Mouse (Mus musculus): ENCODE data around the gene Ggps1. TPM values are rescaled to one million over a fixed set of nuclear protein-coding genes. Genes with fewer than 3 reads are reported as not detected.
A peak's percentile ranks its signal among the peaks of the same experiment; 100 is the strongest.
"Not testable (repeated sequence)": the region's sequence is repeated elsewhere in the genome, so short reads cannot be mapped to it uniquely, and the experiment has no call there.

The Ggps1 gene
- total RNA-seq, 1 experiment = 34.4 TPM

GRCm38 (mm10) chr13:14033309-14034072 is 29.8 kb downstream of the Ggps1 start:
- no peaks in the 10 kb centered on the region; the same call in none of the 2 replicates for H3K36me3 ChIP-seq (ENCODE audit: control insufficient read depth, insufficient read depth, low read length, poor library complexity, severe bottlenecking)
- peak overlapping the region; percentile 40; the same call in 1 of the 2 replicates for H3K27ac ChIP-seq (ENCODE audit: insufficient read depth, low read depth, low read length, poor library complexity, severe bottlenecking)
- H3K4me1 ChIP-seq (ENCODE audit: control insufficient read depth in 2 of 2, insufficient read depth in 2 of 2, low read length in 2 of 2, poor library complexity in 1 of 2) = 0 out of 4 replicates have a peak, but pooled peaks cover 0 to 4% of the 10 kb centered on the region in 2 experiments
- DNase-seq (ENCODE audit: low read depth, low spot score) = no peak
- TF ChIP-seq ZNF384 (IDR thresholded peaks at IDR 0.05; ENCODE audit: low read depth, low read length) (no peak), CHD2 (IDR thresholded peaks at IDR 0.05; ENCODE audit: low read depth, low read length) (no peak), MAFK (IDR thresholded peaks at IDR 0.05; ENCODE audit: insufficient read depth, low read depth, low read length) (no peak), HCFC1 (IDR thresholded peaks at IDR 0.05; ENCODE audit: borderline replicate concordance, insufficient read depth, low read length) (no peak), ZC3H11A (IDR thresholded peaks at IDR 0.05; ENCODE audit: borderline replicate concordance, low read depth, low read length) (no peak)
- no peaks in the 10 kb centered on the region for H3K9me3 ChIP-seq (ENCODE audit: control insufficient read depth, insufficient read depth, low read depth, low read length)
- H3K4me3 ChIP-seq (ENCODE audit: insufficient read depth in 1 of 2, low read depth in 1 of 2, low read length in 2 of 2, poor library complexity in 1 of 2, severe bottlenecking in 1 of 2) = no peak overlapping the region
- H3K9ac ChIP-seq (ENCODE audit: insufficient read depth, low read depth, low read length, poor library complexity, severe bottlenecking) = no peak overlapping the region
- in situ Hi-C loops (cut with MboI; ENCODE audit: low sequenced_read_pairs in 2 of 2, unreplicated experiment in 2 of 2) = no loop called here

GRCm38 (mm10) chr13:14026154-14026820 is 37.0 kb downstream of the Ggps1 start:
- peaks cover 6% of the 10 kb centered on the region for H3K36me3 ChIP-seq (ENCODE audit: control insufficient read depth, insufficient read depth, low read length, poor library complexity, severe bottlenecking)
- in situ Hi-C loops (cut with MboI; ENCODE audit: low sequenced_read_pairs in 2 of 2, unreplicated experiment in 2 of 2) = no loop called here
- no peak overlapping the region for H3K27ac ChIP-seq (ENCODE audit: insufficient read depth, low read depth, low read length, poor library complexity, severe bottlenecking)
- DNase-seq (ENCODE audit: low read depth, low spot score) = no peak
- no peak for TF ChIP-seq ZC3H11A (IDR thresholded peaks at IDR 0.05; ENCODE audit: borderline replicate concordance, low read depth, low read length)
- TF ChIP-seq HCFC1 (IDR thresholded peaks at IDR 0.05; ENCODE audit: borderline replicate concordance, insufficient read depth, low read length) = no peak
- no peak for TF ChIP-seq CHD2 (IDR thresholded peaks at IDR 0.05; ENCODE audit: low read depth, low read length)
- no peak for TF ChIP-seq ZNF384 (IDR thresholded peaks at IDR 0.05; ENCODE audit: low read depth, low read length)
- H3K4me1 ChIP-seq (ENCODE audit: control insufficient read depth in 2 of 2, insufficient read depth in 2 of 2, low read length in 2 of 2, poor library complexity in 1 of 2) = no peaks in the 10 kb centered on the region
- H3K9ac ChIP-seq (ENCODE audit: insufficient read depth, low read depth, low read length, poor library complexity, severe bottlenecking) = no peak overlapping the region
- H3K9me3 ChIP-seq (ENCODE audit: control insufficient read depth, insufficient read depth, low read depth, low read length) = no peaks in the 10 kb centered on the region
- H3K4me3 ChIP-seq (ENCODE audit: insufficient read depth in 1 of 2, low read depth in 1 of 2, low read length in 2 of 2, poor library complexity in 1 of 2, severe bottlenecking in 1 of 2) = no peak overlapping the region

- H3K4me3 ChIP-seq (ENCODE audit: insufficient read depth in 1 of 2, low read depth in 1 of 2, low read length in 2 of 2, poor library complexity in 1 of 2, severe bottlenecking in 1 of 2) = no peak overlapping the region
- in situ Hi-C loops (cut with MboI; ENCODE audit: low sequenced_read_pairs in 2 of 2, unreplicated experiment in 2 of 2) = no loop called here
- no peak overlapping the region for H3K9ac ChIP-seq (ENCODE audit: insufficient read depth, low read depth, low read length, poor library complexity, severe bottlenecking)
- no peak overlapping the region for H3K27ac ChIP-seq (ENCODE audit: insufficient read depth, low read depth, low read length, poor library complexity, severe bottlenecking)
- DNase-seq (ENCODE audit: low read depth, low spot score) = no peak
- H3K36me3 ChIP-seq (ENCODE audit: control insufficient read depth, insufficient read depth, low read length, poor library complexity, severe bottlenecking) = peaks cover 6% of the 10 kb centered on the region
- no peak for TF ChIP-seq HCFC1 (IDR thresholded peaks at IDR 0.05; ENCODE audit: borderline replicate concordance, insufficient read depth, low read length)
- no peak for TF ChIP-seq CHD2 (IDR thresholded peaks at IDR 0.05; ENCODE audit: low read depth, low read length)
- TF ChIP-seq ZC3H11A (IDR thresholded peaks at IDR 0.05; ENCODE audit: borderline replicate concordance, low read depth, low read length) = no peak
- no peak for TF ChIP-seq MAFK (IDR thresholded peaks at IDR 0.05; ENCODE audit: insufficient read depth, low read depth, low read length)
- TF ChIP-seq ZNF384 (IDR thresholded peaks at IDR 0.05; ENCODE audit: low read depth, low read length) = no peak
- no peaks in the 10 kb centered on the region for H3K4me1 ChIP-seq (ENCODE audit: control insufficient read depth in 2 of 2, insufficient read depth in 2 of 2, low read length in 2 of 2, poor library complexity in 1 of 2)
- H3K9me3 ChIP-seq (ENCODE audit: control insufficient read depth, insufficient read depth, low read depth, low read length) = no peaks in the 10 kb centered on the region
These were observed 37.7 kb downstream of the Ggps1 start for GRCm38 (mm10) chr13:14025554-14025953.

GRCm38 (mm10) chr13:14021417-14021816 is 41.9 kb downstream of the Ggps1 start:
- H3K4me3 ChIP-seq (ENCODE audit: insufficient read depth in 1 of 2, low read depth in 1 of 2, low read length in 2 of 2, poor library complexity in 1 of 2, severe bottlenecking in 1 of 2); H3K9me3 ChIP-seq (ENCODE audit: control insufficient read depth, insufficient read depth, low read depth, low read length); H3K27ac ChIP-seq (ENCODE audit: insufficient read depth, low read depth, low read length, poor library complexity, severe bottlenecking); H3K4me1 ChIP-seq (ENCODE audit: control insufficient read depth in 2 of 2, insufficient read depth in 2 of 2, low read length in 2 of 2, poor library complexity in 1 of 2); DNase-seq (ENCODE audit: low read depth, low spot score); H3K9ac ChIP-seq (ENCODE audit: insufficient read depth, low read depth, low read length, poor library complexity, severe bottlenecking); in situ Hi-C loops (cut with MboI; ENCODE audit: low sequenced_read_pairs in 2 of 2, unreplicated experiment in 2 of 2): not testable (repeated sequence)
- peaks cover 11% of the 10 kb centered on the region for H3K36me3 ChIP-seq (ENCODE audit: control insufficient read depth, insufficient read depth, low read length, poor library complexity, severe bottlenecking)

Measured in ES-E14 (cell line).